Mouse (Mus musculus) right cerebral cortex, postnatal 36 days (tissue): ENCODE results near the gene Ptpn12.

Source experiments
- DNase-seq, 2 experiments: peaks; one replicate each; pipeline ENCODE4 v3.0.0; 2022; ENCODE audit warnings: low spot score in 2 of 2, mixed read lengths in 1 of 2

The Ptpn12 gene

DNA sequence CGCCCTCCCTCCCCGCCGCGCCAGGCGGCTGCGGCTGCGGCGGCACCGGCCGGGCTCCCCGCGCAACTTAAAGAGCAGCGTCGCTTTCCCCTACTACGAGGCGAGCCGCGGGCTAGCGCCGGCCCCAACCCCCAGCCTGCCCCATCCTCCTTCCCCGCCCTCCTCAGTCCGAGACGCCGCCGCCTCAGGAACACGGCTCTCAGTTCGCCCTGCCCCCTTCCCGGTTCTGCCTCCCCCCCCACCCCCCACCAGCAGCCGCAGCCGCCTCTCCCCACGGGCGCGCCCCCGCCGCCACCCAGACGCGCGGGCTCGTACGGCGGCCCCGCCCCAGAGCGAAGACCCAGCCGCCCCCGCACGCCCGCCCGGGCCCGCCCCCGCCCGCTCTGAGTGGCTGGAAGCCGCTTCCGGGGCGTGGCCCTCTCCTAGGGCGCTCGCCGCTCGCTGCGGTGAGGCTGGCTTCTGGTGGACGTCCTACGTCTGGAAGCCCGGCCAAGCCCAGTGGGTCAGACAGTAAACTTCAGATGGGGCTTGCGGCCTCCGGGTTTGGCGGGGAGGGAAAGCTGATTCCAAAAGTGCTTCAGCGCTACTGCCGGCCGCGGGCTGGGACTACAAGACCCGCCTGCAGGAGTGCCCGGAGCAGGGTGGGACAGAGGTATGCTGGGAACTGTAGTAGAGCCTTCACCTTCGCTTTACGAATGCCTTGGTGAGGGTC is at the start of gene Ptpn12:
TSS of gene Ptpn12 (minus strand) at position 92 of the 712 bp plus-strand sequence.
- peak; percentile 92 to 94 for DNase-seq

DNA sequence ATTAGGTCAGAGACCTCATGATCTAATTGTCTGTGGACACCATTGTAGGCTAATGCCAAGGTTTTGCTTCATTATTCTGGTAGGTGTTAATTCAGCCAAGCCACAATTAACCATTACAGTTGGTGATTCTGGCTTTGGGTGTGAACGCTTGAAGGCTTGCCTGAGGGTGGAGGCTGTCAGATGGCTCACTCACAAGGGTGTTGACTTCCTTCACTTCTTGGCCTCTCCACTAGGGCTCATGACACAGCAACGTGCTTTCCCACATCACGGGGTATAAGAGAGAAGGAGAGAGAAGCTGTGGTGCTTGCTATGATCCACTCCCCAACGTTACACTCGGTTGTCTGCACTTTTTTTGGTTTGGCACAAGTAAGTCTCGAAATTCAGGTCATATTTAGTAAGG is 35.5 kb upstream of the Ptpn12 start:
- DNase-seq: no peak

- no peak for DNase-seq
These were observed 1.5 kb upstream of the Ptpn12 start for GRCm38 (mm10) chr5:21057217-21057616.

GRCm38 (mm10) chr5:21056595-21056994 is 884 bp upstream of the Ptpn12 start:
- no peak for DNase-seq

- peak in 1 of 2 experiments; percentile 12 for DNase-seq
These were observed 466 bp downstream of the Ptpn12 start for GRCm38 (mm10) chr5:21055071-21055819.

GRCm38 (mm10) chr5:21054472-21055070 is 1.1 kb downstream of the Ptpn12 start:
- peak; percentile 37 to 53 for DNase-seq

- no peak for DNase-seq
These were observed 2.0 kb downstream of the Ptpn12 start for GRCm38 (mm10) chr5:21053571-21054307.

DNA sequence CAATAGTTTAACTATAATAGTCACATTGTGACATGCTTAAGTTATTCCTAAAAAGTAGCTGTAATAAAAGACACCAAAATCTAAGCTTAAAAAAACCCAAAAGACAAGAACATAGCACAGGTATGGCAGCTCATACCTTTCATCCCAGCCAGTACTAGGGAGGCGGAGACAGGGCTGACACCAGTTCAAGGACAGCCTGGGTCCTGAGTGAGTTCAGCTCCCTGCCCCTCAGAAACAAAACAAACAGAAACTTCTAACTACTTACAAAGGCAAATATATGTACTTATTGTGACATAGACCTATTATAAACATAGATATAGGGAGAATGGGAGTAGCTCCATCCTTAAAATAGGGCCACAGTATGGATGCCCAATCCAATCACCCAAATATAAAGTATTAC is 3.2 kb downstream of the Ptpn12 start:
- no peak for DNase-seq

- DNase-seq: no peak
These were observed 5.0 kb downstream of the Ptpn12 start for GRCm38 (mm10) chr5:21050770-21051122.

- DNase-seq: peak in 1 of 2 experiments; percentile 22
These were observed 5.5 kb downstream of the Ptpn12 start for GRCm38 (mm10) chr5:21050061-21050769.

DNA sequence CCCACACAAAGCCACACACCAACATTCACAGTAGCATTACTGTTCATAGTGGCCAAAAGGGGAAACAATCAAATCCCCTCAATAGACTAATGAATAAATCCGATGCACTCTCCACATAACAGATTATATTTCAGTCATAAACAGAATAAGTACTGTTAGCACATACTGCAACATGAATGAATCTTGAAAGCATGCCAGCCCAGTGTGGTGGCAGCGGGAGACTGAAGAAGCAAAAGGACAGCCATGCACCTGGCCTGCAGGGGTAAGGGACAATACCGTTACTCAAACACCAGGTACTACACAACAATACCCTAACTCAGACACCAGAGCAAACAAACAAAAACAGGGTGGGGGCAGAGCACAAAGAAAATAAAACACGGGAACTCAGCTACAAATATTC is 6.7 kb downstream of the Ptpn12 start:
- DNase-seq: no peak

DNA sequence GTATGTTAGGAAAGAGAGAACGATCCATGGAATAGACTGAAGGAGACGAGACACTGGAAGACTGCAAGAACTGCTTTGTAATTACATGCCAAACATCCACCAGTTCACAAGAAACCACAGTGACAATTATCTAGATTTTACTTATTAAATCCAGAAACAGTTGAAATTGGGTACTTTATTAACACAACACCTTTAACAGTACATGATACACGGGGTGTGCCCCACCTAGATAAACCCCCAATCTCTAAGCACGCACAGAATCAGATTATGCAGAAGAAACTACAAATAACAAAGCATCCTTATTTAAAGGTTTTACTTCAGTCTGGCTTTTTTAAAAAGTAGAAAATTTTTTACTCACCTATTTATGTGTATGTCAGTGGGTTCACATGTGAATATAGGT is 8.6 kb downstream of the Ptpn12 start:
- no peak for DNase-seq

DNA sequence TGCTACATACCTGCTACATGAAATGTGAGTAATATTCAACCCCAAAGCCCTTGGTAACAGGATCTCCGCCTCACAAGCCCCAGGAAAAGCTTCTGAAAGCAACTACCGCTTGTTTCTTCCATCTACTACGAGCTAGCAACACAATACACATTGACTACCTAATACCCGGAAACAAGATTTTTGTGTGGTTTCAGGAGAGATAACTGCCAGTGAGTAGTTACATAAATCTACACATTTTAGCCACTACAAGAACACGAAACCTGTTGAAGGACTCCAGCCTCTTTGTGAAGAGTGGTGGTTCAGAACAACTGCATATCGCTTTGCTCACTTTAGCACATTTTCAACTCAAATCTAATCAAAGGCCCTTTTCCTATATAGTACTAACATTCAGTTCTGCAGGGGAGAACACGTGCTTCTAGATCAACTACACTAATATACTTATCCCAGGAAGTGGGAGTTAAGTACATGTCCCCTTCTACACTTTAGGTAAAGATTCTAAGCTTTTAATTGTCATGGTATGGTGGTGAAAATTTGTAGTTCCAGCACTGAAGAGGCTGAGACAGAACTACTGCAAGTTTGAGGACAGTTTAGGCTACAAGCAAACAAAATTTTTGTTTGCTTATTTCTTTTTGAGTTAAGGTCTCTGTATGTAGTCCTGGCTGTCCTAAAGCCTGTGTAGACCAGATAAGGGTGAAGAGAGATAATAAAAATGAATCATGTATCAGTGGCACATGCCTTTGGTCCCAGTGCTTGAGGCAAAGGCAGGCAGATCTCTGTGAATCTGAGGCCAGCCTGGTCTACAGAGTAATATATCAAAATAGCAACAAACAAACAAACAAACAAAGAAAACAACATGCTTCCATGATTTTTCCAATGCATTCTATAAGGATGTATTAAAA is 9.3 kb downstream of the Ptpn12 start:
- DNase-seq: no peak

- DNase-seq: no peak
These were observed 10.2 kb downstream of the Ptpn12 start for GRCm38 (mm10) chr5:21045462-21045861.

DNA sequence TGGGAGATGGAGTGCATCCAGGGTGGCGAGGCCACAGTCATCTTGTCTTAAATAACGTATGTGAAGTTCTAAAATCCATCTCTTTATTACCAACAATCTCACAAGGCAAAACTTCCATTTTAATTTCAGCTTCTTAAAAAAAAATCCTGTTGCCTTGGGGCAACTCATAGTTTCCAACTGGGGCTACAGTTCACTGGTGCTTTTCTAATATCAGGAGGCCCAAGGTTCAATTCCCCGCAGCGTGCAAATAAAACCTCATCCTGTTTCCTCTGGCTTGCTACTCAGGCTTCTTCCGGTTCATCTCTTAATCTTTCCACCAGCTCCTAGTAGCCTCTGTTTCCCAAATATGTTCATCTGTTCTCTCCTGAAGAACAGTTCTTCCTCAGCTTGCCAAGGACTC is 17.6 kb downstream of the Ptpn12 start:
- DNase-seq: no peak

DNA sequence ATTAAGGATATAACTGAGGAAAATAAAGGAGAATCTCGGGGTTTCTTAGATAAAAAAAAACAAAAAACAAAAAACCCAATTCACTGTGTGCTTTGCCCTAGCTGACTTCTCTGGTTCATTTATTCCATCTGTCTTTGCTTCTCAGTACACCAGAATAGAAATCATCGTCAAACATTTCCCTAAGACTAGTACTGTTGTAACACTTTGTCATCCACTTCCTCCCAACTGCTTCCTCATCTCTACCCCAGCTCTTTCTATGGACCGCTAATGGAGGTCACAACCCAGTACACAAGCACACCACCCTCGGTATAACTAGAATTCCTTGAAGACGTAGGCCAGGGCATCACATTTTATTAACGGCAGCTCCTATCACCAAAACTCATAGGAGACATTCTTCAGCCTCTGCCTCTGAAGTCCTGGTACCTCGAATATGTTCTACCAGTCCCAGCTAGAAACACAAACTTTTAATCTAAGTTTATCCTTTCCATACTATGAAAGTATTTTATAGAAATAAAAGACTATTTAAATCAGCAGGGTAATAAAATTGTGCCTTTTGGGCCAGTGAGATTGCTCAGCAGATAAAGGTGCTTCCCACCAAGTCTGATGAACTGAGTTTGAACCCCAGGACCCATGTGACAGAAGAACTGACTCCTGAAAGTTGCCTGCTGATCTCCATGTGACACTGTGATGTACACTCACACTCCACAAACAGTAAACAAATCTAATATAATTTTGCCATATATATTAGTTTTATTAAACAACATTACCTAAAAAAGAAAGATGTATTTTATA is 19.8 kb downstream of the Ptpn12 start:
- DNase-seq: no peak

DNA sequence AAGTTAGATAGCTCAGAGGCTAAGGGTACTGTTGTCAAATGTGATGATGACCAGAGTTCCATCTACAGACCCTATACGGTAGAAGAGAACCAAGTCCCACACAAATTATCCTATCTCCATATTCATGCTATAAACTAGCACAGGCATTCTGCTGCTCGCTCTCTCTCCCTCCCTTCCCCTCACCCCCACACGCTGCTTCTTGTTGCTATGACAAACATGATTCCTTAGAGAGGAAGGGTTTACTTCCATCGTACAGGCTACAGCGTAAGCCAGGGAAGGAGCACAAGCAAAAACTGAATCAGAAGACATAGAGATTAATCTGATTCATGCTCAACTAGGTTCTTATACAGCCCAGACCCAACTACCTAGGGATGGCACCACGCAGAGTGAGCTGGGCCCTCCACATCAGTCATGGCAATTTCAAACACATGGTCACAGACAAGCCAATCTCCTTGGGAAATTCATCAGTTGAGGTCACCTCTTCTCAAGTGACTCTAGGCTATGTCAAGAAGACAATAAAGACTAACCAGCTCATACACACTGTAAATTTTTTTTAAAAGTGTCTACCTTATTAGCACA is 21.2 kb downstream of the Ptpn12 start:
- no peak for DNase-seq

DNA sequence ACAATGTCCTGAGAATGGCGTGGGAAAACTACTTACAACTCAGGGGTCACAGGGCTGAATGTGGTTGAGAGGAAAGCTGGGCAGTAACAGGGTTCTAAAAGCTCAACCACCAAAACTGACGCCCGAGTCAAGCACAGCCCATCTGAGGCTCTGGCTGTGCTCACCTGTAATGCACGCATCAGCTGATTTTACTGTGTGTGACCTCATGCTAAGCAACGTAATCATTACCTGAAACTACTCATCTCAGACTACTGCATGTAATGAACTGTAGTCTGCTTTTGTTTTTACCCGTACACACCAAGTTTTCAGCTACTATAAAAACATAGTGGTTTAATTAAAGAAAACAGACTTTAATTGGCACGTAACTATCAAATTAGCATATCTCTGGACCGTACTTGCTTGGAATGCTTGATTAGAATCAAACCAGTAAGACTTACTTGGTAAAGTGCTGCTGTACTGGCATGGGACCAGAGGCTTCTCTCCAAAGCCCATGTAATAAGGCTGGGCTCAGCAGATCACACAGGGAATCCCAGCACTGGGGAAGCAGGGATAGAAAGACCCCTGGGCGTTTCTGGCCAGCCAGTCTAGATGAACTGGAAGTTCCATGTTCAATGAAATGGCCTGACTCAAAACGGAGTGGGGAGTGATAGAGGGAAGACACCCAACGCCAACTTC is 22.2 kb downstream of the Ptpn12 start:
- DNase-seq: no peak

DNA sequence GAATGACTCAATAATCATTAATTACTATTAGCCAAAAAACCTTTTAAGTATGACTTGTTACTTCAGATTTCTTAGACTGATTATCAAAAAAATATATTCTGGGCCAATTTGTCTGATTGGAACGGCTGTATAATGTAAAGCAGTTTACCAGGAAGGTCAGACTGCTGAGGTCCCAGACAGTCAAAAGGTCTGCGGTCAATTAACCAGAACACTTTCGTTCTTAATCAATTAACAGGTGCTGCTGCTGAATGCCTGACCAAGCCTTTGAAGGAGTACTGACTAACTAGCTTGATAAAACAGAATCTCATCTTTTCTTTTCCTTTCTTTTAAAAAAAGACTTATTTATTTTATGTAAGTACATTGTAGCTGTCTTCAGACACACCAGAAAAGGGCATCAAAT is 23.1 kb downstream of the Ptpn12 start:
- no peak for DNase-seq
